Mouse (Mus musculus) liver, embryonic 14.5 days (tissue): ENCODE results near the gene E130114P18Rik. TPM values are rescaled to one million over a fixed set of nuclear protein-coding genes. Genes with fewer than 3 reads are reported as not detected.

Source experiments
- ATAC-seq: fragments of 200-750 bp; cut with Nextera tagmentation; 2 replicates; pipeline ENCODE4 v1.8.0; 2017; ENCODE audit warnings: moderate number of reproducible peaks, mild to moderate bottlenecking, moderate library complexity; ENCODE audit not compliant: insufficient read depth
- DNase-seq, 3 experiments: peaks; one replicate each; pipeline ENCODE4 v3.0.0-alpha.2; 2012 to 2013; ENCODE audit warnings: low read depth in 3 of 3, low spot score in 3 of 3
- H3K27ac ChIP-seq: fragments of 300-500 bp; sonication (generic); 2 replicates; pipeline ENCODE4 v1.5.1; 2014; ENCODE audit warnings: moderate library complexity, mild to moderate bottlenecking, control low read depth, inconsistent platforms
- H3K27me3 ChIP-seq: fragments of 300-500 bp; sonication (generic); 2 replicates; pipeline ENCODE4 v1.6.1; 2014; ENCODE audit warnings: mild to moderate bottlenecking, low read length, moderate library complexity; ENCODE audit not compliant: control insufficient read depth, insufficient read depth
- H3K36me3 ChIP-seq: fragments of 300-500 bp; sonication (generic); replicated peaks from 2 replicates; pipeline ENCODE4 v1.6.1; 2014; ENCODE audit warnings: low read depth; ENCODE audit not compliant: control insufficient read depth, insufficient read depth
- H3K4me1 ChIP-seq, 2 experiments: fragments of 200-500 bp in 1 of 2; fragments of 300-500 bp in 1 of 2; sonication (generic) in 1 of 2; replicated peaks; 2 replicates each; pipeline ENCODE4 v1.6.1; 2012 to 2014; ENCODE audit warnings: antibody characterized with exemption in 1 of 2, inconsistent platforms in 1 of 2, low read length in 1 of 2; ENCODE audit not compliant: control insufficient read depth in 2 of 2, insufficient read depth in 2 of 2
- H3K4me2 ChIP-seq: fragments of 300-500 bp; sonication (generic); 2 replicates; pipeline ENCODE4 v1.6.1; 2014; ENCODE audit warnings: low read depth, mild to moderate bottlenecking, control low read depth, moderate library complexity
- H3K4me3 ChIP-seq, 2 experiments: fragments of 200-500 bp in 1 of 2; fragments of 300-500 bp in 1 of 2; sonication (generic) in 1 of 2; 2 replicates each; pipeline ENCODE4 v1.5.1; 2012 to 2014; ENCODE audit warnings: low read depth in 2 of 2, low read length in 2 of 2, mild to moderate bottlenecking in 2 of 2, control low read depth in 1 of 2, inconsistent platforms in 1 of 2, moderate library complexity in 1 of 2; ENCODE audit not compliant: insufficient read depth in 1 of 2
- H3K9ac ChIP-seq: fragments of 300-500 bp; sonication (generic); replicated peaks from 2 replicates; pipeline ENCODE4 v1.6.1; 2014; ENCODE audit warnings: mild to moderate bottlenecking, control low read depth, moderate library complexity
- H3K9me3 ChIP-seq: fragments of 300-500 bp; sonication (generic); 2 replicates; pipeline ENCODE4 v1.6.1; 2016; ENCODE audit warnings: low read length, mixed read lengths; ENCODE audit not compliant: control insufficient read depth
- CTCF ChIP-seq: IDR thresholded peaks from 2 replicates; pipeline ENCODE4 v1.5.1; 2016; ENCODE audit warnings: antibody characterized with exemption, low read depth, control low read depth
- EP300 ChIP-seq: IDR thresholded peaks from 2 replicates; pipeline ENCODE4 v1.6.1; 2016; ENCODE audit warnings: antibody characterized with exemption, low read depth
- WGBS: fragments of 180-500 bp; shearing (Covaris S2); extraction: QIAGEN DNeasy Blood & Tissue Kit; methylation state at CpG from one replicate; pipeline ENCODE4 v1.1.7; 2014; ENCODE audit not compliant: insufficient replicate concordance; 5-methylcytosine and 5-hydroxymethylcytosine counted together
- polyA plus RNA-seq, 2 experiments: library from polyadenylated mRNA; depleted of rRNA in 1 of 2; stranded (reverse) in 1 of 2; unstranded in 1 of 2; fragments of >200 nt; fragmentation: Nextera tagmentation in 1 of 2; extraction: Ambion mirVana in 1 of 2; gene quantifications; 2 replicates each; pipeline versions ENCODE4 v1.2.1 to v1.2.3; 2012 to 2014

E130114P18Rik gene
- polyA plus RNA-seq, 2 experiments = not detected

DNA sequence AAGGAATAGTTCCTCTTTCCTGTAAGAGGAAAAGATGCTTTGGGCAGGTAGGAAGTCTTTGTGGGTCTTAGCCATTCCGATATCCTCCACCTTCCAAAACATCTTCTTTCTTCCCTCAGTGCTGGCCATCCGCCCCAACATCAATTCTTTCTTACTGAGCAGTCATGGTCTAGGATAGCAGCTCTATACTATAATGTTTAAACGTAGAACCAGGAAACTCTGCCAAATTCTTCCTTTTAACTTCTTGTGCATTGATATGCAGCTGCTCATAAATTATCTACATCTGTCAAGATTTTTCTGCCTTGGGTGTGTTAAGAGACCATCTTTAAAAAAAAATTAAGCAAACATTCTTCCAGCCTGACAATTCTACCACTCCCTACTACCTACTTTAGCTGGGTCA, 47.5 kb downstream of the E130114P18Rik start:
- no peak for DNase-seq
- no peak for ATAC-seq
- Histone ChIP-seq H3K27ac (no peak overlapping the region), H3K27me3 (no peaks in the 10 kb centered on the region), H3K4me3 (no peak overlapping the region), H3K4me1 (peaks cover 0 to 3% of the 10 kb centered on the region in 2 experiments; a peak in 1 of 4 replicates), H3K4me2 (no peak overlapping the region), H3K36me3 (no peaks in the 10 kb centered on the region), H3K9me3 (no peaks in the 10 kb centered on the region), H3K9ac (no peak overlapping the region)
- 60% methylated on average over 3 of the region's 3 CpGs for WGBS
- no peak for TF ChIP-seq CTCF
- TF ChIP-seq EP300 = no peak

DNA sequence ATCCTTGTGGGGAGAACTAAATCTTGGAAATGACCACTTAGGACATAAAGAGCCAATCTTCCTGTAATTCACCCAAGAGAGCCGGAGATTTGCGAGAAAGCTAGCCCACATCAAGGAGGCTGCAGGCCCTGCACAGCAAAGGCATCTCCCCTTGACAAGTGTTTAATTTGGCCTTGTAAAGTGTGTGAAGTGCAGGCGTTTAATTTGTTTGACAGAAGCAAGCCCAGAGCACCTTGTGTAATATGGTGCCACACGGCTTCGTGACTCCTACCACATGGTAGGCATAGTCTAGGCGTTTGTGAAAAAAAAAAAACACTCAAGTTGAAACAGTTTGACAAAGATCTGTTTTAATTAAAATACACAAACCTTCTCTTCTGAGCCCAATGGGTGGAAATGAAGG, 47.9 kb downstream of the E130114P18Rik start:
- no peaks in the 10 kb centered on the region for H3K27me3 ChIP-seq
- TF ChIP-seq EP300 = no peak
- TF ChIP-seq CTCF = no peak
- ATAC-seq = no peak

DNA sequence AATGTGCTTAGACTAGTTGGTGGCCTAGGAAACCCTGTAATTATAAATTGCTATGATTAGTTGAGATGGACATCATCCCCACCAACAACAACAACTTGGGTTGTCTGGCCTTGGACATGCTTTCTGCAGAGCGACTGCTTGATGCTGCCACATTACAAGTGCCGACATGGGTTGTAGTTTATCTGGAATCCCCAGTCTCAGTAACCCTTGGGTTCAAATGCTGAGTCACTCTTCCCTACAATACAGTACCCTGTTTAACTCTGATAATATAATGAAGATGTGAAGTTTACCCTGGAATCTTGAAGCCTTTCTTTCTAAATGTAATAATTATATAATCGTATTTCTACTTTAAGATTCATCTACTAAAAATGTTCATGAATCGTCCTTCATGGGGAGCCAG, 49.4 kb downstream of the E130114P18Rik start:
- ATAC-seq = peak; percentile 67; the same call in 1 of the 2 replicates
- H3K9ac ChIP-seq = no peak overlapping the region
- no peaks in the 10 kb centered on the region for H3K27me3 ChIP-seq
- no peaks in the 10 kb centered on the region for H3K36me3 ChIP-seq
- H3K4me1 ChIP-seq = peaks cover 0 to 3% of the 10 kb centered on the region in 2 experiments; a peak in 1 of 4 replicates
- no peak overlapping the region for H3K4me2 ChIP-seq
- H3K27ac ChIP-seq = no peak overlapping the region
- TF ChIP-seq EP300 (peak; percentile 48; the same call in 1 of the 2 replicates), CTCF (no peak)
- DNase-seq = peak; percentile 11 to 31 (median 11)
- WGBS = 42% methylated on average over 4 of the region's 4 CpGs
- H3K4me3 ChIP-seq = no peak overlapping the region
- no peaks in the 10 kb centered on the region for H3K9me3 ChIP-seq

More for the DNA sequence above, 47.9 kb downstream of the E130114P18Rik start:
- Histone ChIP-seq H3K9me3 (no peaks in the 10 kb centered on the region), H3K27ac (no peak overlapping the region), H3K36me3 (no peaks in the 10 kb centered on the region), H3K4me2 (no peak overlapping the region), H3K9ac (no peak overlapping the region), H3K4me1 (peaks cover 0 to 3% of the 10 kb centered on the region in 2 experiments; a peak in 1 of 4 replicates), H3K4me3 (no peak overlapping the region)
- 67% methylated on average over 6 of the region's 6 CpGs for WGBS
- no peak for DNase-seq

DNA sequence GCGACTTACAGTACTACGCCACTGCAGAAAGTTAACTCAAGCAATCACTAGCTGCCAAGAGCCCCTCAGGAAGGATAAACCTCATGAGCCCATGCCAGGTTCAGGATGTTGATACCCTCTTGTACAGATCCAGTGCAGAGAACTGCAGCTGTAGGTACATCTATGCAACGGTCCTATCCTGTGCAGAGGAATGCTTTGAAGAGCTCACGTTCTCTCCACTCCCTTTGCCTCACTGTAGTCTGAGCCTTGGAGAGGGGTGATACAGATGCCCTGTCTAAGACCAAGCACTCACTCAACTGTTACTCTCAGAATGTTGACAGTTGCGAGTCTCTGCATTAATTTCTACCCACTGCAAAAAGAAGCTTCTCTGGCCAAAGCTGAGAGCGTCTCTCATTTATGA, 54.5 kb downstream of the E130114P18Rik start:
- no peak for ATAC-seq
- H3K36me3 ChIP-seq = no peaks in the 10 kb centered on the region
- WGBS = 66% methylated on average over 6 of the region's 6 CpGs
- no peak overlapping the region for H3K4me2 ChIP-seq
- no peaks in the 10 kb centered on the region for H3K9me3 ChIP-seq
- H3K27me3 ChIP-seq = no peaks in the 10 kb centered on the region
- no peak overlapping the region for H3K9ac ChIP-seq
- no peak for DNase-seq
- peaks cover 0 to under 1% of the 10 kb centered on the region in 2 experiments; a peak in 1 of 4 replicates for H3K4me1 ChIP-seq
- H3K4me3 ChIP-seq = no peak overlapping the region
- TF ChIP-seq CTCF (no peak), EP300 (no peak)
- no peak overlapping the region for H3K27ac ChIP-seq

DNA sequence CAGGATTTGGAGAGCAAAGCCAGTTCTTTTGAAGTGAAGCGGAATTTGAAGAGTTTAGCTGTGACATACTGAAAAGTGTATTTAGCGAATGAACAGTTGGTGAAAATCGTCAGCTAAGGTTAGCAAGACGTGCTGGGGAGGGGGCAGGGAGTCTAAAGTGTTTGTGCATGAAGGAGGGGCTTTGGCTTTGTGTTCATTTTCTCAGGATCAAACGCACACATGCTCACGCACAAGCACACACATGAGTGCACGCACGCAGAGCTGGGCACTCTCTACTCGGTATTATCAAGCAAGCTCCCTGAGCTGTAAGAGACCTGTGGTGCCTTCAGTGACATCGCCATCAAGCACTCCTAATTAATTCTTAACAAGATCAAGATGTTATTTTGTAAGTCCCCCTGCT, 55.2 kb downstream of the E130114P18Rik start:
- Histone ChIP-seq H3K27ac (no peak overlapping the region), H3K36me3 (no peaks in the 10 kb centered on the region), H3K4me2 (no peak overlapping the region), H3K9ac (no peak overlapping the region), H3K9me3 (no peaks in the 10 kb centered on the region), H3K27me3 (no peaks in the 10 kb centered on the region), H3K4me1 (no peaks in the 10 kb centered on the region), H3K4me3 (no peak overlapping the region)
- TF ChIP-seq EP300 = no peak
- no peak for TF ChIP-seq CTCF
- 64% methylated on average over 10 of the region's 10 CpGs for WGBS
- DNase-seq = no peak
- ATAC-seq = no peak
